Mouse (Mus musculus) lung, postnatal 4 days (tissue): ENCODE data around the gene Akt1.

Experiments used
- DNase-seq, 2 experiments: peaks; one replicate each; pipeline ENCODE4 v3.0.0; 2021

Gene Akt1

DNA sequence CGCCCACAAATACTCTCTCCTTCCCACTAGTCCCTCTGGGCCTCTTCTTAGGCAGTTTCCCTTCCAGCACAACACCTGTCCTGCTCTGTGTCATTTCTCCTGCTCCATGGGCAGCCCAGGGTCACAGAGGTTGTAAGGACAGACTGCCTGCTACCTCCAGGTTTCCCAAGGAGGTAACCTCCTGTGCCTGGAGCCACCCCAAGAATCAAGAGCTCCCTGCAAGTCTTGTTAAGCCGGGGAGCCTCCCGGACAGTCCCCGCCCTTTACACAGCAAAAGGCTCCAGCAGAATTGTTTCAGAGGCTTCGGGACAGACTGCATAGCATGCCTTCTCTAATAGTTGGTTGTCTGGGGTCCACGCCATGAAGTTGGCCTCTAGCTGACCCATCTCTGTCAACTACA is 48.2 kb downstream of the Akt1 start:
- DNase-seq: no peak

DNA sequence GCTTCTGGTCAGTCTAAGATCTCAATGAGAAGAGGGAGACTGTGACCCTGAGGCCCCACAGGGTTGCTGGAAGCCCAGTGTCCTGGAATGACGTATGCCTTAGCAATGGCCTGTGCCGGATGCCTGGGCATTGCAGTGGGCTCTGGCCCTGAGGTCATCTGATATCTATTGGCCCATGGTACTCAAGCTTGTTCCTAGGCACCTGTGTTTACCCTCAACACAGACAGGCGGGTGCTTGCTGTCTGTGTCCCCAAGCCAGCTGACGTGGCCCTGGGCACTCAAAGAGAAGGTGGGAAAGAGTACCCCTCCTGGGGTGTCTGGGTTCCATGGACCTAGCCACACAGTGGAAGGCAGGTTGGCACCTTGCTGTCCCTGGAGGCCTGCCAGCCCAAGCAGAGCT is 49.0 kb downstream of the Akt1 start:
- DNase-seq: no peak

DNA sequence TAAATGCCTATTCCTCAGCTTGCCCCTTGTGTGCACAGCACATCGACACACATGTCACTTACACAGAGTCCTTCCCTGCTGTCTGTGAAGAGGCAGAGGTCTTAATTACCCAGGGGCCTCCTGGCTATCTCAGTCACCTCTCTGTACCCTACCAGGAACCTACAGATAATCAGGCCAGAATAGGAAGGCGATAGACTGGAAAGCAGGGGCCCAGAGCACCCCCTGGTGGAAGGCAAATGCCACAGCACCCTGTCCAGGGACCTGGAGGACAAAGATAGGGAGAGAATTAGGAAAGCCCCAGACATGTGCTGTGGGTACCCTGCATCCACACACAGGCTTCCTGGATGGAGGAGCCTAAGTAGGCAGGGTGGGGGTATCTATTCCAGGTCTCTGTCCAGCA is 50.9 kb downstream of the Akt1 start:
- DNase-seq: peak; percentile 55 to 78

DNA sequence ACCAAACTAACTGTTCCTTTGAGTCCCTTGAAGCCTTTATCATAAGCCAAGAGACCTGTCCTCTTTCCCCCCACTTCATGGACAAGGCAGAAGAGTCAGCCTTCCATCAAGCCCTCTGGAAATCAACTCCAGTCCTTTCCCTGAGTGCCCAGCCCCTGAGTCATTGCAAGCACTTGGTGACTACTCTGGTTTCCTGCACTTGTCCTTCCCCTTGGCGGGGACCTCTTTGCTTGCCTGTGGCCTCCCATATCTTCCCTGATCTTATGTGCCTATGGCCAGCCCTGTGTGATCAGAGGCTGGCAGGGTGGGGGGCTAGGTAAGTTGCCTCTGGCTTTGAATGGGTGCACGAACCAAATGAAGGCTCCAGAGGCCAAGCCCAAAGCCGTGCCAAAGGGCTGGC is 52.8 kb downstream of the Akt1 start:
- no peak for DNase-seq

DNA sequence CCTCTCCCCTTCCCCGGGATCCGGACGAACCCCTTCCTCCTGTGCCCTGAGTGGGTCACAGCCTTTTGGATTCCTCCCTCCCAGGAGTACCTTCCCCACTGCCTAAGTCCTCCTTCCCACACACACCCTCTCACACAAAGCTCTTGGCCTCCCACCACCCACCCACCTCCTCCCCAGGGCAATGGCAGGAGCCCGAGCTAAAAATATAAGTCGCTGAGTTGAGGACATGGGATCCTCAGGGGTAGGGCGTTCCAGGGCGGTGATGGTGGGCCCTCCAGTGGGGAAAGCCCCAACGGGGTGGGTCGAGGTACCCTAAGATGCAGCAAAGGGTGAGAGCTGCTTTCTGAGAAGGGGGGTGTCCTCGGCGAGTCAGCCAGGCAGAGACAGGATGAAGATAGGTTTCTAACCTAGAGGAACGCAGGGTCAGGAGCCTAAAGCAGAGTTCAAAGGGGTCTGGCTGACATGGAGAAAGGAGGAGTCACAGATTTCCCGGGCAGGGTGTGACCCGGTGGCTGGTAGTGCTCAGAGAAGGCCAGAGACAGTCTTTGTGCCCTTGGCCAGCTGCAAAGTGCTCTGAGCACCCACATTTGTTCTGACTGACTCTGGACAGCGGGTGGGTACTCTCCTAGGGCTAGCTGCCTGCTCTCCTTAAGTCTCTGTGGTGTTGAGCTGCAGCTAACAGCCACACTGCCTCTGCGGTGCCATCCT is 54.2 kb downstream of the Akt1 start:
- no peak for DNase-seq

DNA sequence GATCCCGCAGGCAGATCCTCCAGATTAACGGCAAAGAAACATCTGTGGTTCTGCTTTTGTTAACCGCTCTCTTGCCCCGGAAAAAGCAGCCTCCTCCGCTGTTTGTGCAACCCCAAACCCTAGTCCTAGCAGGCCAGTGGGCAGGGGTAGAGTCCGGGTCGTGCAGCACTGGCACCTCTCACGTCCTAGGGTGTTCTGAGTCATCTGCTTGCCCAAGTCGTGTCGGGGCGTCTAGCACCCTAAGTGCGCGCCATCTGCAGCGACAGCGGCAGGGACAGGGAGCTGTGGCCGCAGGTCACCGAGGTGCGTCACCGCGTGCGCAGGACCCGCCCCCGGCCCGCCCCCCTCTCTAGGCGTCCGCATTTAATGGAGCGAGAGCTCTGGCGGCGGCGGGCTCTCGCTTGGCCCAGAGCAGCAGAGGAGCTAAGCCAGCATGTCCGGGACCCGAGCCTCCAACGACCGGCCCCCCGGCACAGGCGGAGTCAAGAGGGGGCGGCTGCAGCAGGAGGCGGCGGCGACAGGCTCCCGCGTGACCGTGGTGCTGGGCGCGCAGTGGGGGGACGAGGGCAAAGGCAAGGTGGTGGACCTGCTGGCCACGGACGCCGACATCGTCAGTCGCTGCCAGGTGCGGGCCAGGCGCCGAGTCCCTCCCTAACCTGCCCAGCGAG is 54.9 kb downstream of the Akt1 start, which contains the start of gene Adssl1:
TSS of gene Adssl1 (plus strand) at position 360 of the 668 bp plus-strand sequence.
- DNase-seq: peak; percentile 69 to 78

DNA sequence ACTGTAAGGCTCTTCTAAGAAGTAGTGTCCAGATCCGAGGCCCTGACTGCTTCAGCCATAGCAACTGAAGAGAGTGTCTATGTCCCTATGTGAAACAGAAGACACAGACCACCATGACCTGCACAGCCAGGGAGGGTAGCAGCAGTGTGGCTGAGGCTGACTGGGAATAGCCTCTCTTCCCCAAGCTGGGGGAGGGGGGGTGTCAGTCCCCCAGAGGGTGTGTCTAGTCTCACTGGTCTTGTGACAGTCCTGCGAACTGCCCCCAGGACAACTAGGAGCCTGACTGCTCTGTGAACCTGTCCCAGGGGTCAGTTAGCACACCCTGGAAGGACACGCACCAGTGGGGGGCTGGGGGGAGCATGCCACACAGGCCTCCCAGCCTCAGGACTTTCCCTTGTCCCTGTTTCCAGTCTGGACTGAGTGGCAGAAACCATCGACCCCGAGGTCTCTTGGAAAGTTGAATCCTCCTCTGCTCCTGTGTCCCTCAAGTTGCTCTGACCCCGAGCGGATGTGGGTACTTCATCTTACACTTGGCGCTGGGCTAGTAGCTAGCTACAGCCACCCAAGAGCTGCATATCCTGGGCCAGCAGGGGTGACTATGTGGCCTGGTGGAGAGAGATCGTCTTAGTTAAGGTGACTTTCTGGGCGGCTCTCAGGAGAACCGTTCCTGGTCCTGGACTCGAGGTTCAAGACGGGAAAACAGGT is 55.6 kb downstream of the Akt1 start:
- DNase-seq: peak in 1 of 2 experiments; percentile 26

DNA sequence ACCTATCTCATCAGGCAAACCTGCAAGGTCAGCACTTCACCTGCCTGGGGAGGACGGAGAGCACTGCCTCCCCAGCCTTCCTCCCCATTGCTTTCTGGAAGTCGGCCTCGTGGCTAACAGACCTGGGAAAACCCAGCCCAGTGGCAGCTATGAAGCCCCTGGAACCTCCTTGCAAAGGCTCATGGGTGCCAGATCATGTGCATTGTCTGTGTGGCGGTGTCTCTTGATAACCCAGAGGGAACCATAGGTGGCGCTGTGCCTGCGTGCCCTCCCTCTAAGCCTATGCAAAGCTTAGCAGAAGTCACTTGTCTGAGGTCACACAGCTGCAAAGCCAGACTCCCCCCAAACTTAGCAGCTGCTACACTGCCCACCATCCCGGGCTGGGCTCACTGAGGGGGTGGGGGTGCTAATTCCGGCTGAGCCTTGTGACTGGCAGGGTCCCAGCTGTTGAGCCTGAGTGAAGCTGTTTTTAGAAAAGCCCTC is 56.7 kb downstream of the Akt1 start:
- peak; percentile 86 to 87 for DNase-seq

DNA sequence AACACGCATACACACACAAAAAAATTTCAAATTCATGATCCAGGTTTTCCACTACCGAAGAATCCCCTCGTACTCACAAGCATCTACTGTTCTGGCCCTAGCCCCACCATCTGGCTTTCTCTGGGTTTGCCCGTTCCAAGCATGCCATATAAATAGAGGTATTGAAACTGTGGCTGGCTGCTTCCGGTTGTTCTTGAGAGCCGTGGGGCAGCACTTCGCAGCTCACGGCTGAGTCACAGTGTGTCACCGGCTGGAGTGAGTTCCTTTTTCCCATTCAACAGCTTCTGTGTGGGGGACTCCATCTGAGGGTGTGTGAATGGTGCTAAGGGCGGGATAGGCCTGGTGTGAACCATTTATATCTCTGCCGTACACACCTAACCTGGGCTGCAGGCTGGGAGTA is 57.5 kb downstream of the Akt1 start:
- DNase-seq: peak; percentile 40 to 49

DNA sequence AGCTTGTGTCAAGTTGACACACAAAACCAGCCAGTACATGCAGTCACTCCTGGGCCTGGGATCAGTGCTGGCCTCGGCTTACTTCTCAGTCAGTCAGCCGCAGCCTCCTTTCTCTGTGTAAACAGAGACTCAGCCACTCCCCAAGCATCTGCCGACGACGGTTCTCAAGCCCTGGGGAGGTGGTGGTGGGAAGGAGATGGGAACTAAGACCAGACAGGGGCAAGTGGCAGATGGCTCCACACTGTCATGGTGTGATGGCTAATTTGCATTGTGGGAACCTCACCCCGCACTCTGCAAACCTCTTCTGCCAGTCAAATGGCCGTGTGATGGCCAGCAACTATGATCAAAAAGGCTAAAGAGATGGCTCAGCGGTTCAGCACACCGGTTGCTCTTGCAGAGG is 58.0 kb downstream of the Akt1 start:
- DNase-seq: no peak

DNA sequence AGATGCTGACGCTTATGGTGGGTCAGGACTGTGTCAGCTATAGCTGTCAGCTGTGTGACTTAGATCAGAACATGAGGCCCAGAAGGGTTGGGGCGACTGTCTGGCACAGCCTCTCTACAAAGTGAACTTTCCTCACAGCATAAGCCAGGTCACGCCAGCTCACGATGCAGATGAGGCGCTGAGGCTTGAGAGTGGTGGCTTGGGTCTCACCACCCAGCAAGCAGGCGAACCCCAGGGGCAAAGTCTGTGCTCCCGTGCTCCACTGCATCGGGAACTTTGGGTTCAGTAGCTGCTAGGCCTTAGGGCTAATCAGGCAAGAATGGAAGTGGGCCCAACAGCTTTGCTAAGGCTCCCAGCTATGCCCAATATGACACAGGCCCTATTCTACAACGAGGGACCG is 65.7 kb downstream of the Akt1 start:
- no peak for DNase-seq

DNA sequence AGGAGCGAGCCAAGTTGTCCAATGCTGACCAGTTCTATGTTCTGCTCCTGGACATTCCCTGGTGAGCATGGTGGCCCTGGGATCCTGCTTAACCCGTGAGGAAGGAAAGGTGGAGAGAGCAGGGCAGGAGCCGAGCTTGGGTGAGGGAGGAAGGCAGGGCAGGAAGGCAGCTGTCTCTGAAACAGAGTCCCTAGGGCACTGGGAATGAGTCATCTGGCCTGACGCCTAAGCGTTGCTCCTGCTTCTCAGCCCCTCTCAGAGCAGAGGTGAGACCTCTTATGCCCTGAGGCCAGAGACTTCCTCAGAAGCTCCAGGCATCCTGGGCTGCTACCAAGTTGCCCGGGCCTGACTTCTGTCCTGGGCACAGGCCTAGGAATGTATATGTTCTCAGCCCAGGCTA is 67.7 kb downstream of the Akt1 start:
- DNase-seq: no peak

DNA sequence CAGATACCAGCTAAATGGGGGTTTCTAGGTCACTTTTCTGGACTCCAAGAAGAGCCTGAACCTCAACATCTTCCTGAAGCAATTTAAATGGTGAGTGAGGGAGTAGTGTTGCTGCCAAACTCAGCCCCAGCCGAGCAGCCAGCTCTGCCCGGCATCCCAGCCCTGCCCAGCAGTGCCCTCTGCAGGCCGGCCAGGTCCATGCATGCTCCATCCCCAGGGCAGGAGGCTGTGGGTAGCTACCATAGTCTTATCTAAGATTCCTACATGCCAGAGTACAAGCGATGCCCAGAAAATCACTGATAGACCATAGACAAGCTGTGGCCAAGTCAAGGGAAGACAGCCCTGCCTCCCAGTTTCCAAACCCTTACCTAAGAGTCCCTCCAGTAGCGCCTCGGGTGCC is 68.9 kb downstream of the Akt1 start:
- DNase-seq: peak; percentile 83 to 89

DNA sequence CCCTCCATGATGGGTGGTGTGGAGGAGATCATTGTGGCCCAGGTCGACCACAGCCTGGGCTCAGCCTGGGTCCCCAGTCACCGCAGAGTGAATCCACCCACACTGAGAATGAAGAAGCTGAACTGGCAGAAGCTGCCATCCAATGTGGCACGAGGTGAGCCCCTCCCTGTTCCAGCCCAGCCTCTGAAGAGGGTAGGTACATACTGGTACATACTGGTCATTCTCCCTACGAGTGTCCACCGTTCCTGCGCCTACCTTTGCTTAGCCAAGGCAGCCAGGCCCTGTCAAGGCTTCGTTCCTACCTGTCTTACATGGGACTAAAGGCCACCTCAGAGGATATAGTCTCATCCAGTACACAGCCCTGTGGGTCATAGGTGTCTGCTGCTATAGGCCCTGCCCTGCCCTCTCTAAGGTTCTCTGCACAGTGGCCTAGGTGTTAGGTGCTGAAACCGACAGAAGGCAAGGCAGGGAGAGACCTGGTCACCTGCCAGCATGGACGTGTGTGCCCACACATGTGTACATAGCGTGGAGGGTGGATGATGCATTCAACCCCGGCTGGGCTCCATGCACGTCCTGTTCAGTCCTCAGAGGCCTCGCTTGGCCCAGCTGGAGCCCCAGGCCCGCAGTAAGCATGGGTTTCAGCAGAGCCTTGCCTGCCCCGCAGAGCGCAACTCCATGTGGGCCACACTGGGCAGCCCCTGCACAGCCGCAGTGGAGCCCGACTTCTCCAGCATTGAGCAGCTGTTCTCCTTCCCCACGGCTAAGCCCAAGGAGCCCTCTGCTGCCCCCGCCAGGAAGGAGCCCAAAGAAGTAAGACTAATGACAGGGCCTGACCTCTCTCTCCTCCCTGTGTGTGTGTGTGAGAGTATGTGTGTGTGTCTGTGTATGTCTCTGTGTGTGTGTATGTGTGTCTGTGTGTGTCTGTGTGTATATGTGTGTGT is 69.7 kb downstream of the Akt1 start:
- peak; percentile 73 to 79 for DNase-seq

DNA sequence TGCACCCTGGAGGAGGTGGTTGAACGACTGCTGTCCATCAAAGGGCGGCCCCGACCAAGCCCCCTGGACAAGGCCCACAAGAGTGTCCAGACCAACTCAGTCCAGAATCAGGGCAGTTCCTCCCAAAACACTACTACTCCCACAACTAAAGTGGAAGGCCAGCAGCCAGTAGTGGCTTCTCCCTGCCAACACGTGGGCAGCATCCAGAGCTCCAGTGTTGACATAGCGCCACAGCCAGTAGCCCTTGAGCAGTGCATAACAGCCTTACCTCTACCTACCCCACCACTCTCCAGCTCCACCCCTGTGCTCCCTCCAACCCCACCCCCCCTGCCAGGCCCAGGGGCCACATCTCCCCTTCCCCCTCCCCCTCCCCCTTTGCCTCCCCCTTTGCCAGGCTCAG is 70.7 kb downstream of the Akt1 start:
- DNase-seq: peak in 1 of 2 experiments; percentile 65
